Mouse (Mus musculus) thymus, postnatal 4 days (tissue): ENCODE measurements at regions not wholly inside any gene's neighbourhood (a gene's known extent, or its start where the extent isn't known, plus 50 kb on each side); places are given as distances from the start of the nearest gene placed in this dataset.

Source experiments
- DNase-seq: peaks from one replicate; pipeline ENCODE4 v3.0.0; 2021

DNA sequence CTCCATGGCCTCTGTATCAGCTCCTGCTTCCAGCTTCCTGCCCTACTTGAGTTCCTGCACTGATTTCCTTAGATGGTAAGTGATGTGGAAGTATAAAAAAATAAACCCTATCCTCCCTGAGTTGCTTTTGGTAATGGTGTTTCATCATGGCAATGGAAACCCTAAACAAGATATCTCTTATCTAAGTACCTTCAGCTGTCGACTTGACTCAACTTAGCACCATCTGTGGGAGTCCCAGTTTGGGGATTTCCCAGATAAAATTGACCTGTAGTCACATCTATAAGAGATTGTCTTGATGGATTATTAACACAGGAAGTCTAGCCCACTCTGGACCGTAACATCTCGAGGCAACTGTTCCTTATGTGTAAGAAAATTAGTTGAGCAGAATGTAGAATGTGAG, 570.2 kb upstream of the Gm10306 start:
- no peak for DNase-seq

DNA sequence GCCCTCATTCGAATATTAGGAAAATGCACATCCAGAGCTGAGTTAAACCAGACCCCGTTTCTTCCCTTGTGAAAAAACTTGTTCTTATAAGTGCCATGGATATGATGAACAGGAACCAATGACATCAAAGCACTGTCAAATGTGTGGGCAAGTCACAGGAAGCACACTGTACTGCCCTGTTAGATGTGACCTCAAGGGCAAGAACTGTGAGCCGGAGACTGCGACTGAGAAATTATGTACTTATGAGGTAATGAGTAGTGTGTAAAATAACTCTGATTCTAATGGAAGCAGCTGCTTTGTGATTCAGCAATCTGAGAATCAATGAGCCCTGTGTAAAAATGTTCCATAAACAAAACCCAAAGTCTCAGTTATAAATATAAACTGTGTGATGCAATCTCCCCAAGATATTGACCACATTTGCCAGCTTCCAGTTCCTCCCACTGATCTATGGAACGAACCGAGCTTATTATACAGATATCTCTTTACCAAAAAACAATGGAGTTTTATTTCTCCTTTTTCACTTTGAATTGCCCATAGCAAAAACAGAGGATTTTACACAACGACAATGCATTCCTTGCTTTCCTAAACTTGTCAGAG, 566.0 kb upstream of the Gm10306 start:
- DNase-seq: no peak

DNA sequence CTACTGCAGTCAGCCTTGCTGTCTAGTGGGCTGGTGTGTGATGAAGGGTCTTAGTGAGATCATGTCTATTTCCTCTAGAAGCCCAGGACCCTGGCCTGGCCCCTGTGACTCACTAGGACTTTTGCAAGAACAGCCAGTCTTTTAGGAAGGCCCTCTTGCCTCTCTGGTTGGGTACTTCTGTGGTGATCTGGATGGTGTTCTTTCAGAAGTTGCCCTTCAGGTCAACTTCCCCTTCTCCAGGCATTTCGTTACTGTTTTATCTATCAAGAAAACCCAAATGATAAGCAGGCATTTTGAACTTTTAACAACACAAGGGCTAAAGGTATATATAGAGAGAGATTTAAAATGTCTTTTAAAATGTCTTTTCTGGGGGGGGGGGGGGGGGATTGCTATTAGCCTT, 550.5 kb upstream of the Gm10306 start:
- DNase-seq: no peak

DNA sequence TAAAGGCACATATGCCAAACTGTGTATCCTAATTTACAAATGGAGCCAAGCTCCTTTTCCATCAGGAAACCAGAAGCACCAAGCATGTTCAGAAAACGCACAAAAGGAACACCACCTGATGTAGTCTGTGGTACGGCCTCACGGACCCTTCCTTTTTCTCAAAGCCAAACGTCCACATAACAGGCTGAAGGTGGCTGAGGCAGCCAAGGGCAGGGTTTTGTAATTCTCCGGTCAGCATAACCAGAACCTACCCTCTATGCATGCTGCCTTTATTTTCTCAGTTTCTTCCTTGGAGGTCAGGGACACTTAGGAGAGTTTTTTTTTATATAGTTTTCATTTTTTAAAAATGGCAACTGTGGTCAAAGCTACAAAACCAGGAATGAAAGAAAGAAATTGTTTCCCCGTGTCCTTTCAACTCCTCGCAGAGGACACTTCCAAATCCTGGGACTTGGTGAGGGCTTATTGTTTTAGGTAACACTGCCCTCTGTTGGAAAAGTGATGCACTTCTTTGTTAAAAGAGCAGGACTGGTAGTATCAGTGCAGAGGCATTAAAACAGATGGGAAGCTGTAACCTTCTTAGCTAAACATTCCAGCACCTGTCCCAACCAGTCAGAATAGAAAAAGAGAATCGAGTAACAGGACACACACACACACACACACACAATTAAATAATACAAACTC, 549.1 kb upstream of the Gm10306 start:
- DNase-seq: no peak

DNA sequence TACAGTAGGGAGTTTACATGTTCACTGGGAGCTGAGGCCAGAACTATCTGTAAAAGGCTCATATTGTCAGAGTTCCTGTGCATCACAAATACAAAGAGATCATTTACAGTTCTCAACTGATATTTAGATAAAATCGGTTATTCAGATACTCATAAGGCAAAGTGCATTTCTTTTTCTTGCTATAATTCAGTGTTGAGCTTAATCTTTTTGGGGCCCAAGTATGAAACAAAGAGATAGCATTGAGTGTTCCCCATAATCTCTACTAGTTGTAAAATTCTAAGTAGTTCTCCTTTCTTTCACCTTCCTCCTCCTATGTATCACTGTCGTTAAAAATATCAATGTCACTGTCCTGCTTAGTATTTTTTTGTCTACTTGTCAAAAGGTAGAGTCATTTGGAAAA, 540.6 kb upstream of the Gm10306 start:
- no peak for DNase-seq

DNA sequence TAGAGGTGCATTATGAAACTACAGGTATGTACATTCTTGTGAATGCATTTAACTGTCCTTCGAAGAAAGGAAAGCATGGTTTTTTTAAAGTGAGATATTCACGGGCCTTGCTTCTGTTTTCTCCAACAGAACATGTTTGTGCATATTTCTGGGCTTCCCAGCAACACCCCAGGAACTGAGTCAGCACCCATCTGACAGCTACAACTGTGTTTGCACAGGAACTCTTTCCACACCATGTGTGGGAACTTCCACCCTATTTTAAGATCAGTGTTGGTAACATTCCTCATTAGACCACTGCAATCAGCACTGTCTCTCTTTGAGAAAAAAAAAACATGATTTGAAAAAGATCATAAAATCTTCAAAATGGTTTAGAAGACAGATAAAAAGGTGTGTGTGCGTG, 538.6 kb upstream of the Gm10306 start:
- no peak for DNase-seq

DNA sequence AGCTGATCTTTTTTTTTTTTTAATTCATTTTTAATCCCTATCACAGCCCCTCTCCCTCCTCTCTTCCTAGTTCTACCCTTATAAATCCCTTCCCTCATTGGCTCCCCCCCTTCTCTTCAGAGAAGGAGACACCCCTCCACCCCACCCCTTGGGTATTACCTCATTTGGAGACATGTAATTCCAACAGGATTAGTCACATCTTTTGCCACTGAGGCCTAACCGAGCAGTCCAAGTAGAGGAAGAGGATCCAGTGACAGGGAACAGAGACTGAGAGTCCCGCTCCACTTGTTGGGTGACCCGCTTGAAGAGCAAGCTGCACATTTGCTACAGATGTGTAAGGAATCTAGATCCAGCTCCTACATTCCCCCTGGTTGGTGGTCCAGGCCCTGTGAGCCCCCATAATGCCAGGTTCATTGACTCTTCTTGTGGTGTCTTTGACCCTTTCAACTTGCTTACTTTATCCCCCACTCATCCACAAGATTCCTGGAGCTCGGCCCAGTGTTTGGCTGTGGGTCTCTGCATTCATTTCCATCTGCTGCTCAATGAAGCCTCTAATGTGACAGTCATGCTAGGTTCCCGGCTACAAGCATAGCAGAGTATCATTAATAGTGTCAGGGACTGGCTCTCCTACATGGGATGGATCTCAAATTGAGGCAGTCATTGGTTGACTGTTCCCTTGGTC, 506.6 kb upstream of the Gm10306 start:
- DNase-seq: no peak

DNA sequence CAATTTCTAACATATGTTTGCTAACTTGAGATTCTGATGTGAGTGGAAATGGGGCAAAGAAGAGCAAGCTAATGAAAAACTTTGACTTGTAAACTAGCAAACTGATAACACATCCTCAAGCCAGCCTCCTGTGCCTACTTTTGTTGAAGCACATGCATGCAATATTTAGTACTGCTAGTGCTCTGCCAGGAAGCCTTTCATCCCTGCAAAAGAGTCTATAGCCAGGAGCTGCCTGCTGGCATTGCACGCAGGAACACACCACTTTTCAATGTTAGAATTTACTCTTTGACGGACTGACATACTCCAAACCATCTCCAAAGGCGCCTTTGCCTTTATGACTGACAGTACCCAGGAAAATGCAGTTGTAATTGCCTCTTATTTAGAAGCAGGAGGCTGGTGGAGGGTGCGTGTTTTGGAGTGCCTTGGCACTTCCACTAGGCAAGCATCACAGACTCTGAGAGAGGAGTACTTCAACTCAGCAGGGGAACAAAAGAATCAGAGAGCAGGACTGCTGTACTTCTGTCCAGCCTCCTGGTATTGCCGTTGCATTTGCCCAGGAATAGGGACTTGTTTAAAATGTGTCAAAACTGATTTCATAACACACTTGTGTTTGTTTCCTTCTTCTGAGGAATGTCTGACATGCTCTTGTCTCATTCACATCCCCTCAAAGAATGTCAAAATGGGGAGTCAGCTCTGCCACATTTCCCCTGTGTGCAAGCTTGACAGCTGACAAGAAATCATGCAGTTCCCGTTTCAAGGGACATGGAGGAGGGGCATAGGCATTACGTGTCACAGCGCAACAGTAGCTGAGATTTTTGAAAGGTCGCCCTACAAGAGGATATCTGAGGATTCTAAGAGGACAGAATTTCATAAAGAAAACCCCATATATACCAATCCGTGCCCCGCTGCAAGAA, 503.8 kb upstream of the Gm10306 start:
- no peak for DNase-seq

DNA sequence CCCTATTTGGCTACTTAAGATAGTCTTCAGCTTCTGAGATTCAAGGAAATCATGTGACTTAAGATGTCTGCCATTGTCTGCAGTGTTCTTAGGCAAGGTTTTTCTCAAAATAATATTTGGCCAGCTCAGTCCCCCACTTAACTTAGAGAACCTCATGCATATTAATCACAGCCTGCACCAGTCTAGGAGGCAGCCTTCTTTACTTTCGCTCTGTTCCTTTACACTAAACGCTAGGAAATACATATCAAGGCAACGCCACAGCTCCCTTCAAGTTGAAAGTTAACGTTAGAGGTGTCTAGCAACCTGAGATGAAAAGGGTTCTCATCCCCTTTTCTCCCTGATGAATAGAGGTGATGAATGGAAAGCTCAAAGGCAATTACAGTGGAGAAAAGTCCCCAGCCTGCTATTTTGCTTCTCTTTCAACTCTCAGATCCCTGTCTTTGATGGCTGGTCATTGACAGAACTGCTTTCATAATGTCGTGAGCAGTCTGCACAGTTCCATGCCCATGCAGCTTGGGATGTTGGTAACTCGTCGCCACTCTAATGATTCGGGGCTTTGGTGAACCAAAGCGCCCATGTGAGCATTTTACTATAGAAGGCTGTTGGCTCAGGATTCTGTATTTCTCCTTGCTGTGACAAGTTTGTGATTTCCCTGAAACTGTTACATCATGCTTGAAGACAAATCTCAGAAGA, 483.0 kb upstream of the Gm10306 start:
- no peak for DNase-seq

DNA sequence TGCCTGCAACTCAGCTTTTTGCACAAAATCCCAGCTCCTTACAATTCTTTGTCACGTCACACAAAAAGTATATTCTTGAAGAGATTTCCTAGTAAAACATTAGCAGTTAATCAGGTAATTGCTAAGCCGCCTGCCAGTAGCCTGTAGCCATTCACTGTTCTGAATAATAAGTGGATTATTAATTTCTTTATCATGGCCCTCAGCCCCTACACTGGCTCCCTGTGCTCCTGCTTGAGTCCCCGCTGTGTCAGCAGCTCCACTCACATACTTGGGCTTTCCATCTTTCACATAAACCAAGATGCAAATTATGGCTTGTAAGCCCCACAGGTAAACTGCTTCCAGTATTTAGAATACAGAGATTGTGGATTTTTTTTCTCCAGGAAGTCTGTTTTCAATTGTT, 473.5 kb upstream of the Gm10306 start:
- DNase-seq: no peak

DNA sequence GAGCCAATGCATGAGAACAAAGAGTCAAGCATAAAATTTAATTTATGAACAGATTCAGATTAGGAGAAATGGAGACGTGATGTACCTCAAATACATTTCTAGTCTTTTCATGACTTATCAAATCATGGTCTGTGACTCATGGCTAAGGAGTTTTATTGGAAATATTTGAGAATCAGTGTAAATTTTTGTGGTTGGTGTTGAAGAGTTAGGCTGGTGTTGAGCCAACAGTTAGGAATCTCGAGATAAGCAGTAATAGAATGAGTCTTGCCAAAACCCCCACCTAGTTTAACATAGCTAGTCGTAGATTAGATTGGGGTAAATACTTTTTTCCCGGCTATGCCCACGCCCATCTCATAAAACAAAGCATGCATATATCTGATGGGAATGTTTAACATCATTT, 462.0 kb upstream of the Gm10306 start:
- no peak for DNase-seq

DNA sequence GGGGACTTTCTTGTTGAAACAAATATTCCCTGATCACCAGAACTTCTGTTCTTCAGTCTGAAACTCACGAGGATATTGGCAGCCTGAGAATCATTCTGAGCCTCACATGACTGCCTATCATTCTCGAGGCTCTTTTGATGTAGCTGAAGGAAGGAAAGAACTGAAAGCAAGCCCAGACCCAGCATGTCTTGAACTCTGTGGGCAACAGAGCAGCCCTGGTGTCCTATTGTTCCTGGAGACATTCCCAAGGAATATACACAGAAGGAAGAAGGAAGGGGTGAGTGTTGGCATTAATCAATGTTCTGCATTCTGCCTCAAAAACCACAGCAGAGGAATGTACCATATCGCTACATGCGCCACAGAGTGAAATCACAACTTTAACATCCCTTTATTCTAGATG, 449.4 kb upstream of the Gm10306 start:
- DNase-seq: no peak

DNA sequence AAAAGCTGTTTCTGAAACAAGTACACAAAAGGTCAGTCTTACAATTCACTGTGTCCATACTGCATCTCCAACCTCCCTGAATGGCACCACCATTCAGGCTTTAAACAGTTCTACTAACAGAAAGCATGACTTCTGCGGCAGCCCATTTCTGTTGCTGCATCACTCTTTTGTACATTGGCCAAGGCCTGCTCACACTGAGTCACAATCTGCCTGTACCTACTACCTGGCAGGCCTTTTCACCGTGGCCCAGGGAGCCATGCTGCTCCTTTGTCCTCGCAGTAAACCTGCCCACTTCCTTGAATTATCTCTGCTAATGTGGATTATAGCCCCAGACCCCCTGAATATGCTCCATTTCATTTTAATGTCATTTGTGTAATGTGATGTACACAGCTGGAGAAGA, 439.5 kb upstream of the Gm10306 start:
- no peak for DNase-seq

DNA sequence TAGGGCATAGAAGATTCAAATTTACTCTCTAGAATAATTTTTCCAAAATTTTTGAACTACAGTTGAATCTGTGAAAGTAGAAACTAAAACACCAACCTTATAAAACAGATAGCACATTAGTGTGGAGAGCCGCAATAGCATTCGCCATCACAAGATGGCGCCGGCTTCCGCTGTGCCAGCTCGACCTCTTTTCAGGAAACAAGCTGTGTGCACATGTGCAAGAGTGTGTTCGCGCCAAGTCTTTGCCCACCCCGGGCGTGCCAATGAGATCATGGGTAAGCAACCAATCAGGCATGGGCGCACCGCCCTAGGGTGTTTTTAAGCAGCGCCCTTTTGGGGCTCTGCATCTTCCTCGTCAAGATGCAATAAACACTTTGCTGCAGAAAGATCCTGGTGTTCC, 432.2 kb upstream of the Gm10306 start:
- peak; percentile 11 for DNase-seq

DNA sequence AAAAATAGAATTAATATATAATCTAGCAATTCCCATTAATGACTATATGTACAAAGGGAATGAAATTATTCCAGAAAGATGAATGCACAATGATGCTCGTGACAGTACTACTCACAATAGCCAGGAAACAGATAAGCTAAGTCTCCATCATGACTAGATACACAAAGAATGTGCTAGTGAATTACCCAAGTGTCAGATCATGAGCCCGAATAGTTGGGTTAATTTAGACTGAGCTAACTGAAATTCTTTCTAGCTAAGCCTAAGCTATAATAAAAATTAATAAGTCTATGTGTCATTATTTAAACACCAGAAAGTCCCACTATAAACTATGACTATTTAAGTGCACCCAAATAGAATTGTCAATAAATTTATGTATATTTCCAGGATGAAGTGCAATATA, 418.4 kb upstream of the Gm10306 start:
- DNase-seq: no peak

DNA sequence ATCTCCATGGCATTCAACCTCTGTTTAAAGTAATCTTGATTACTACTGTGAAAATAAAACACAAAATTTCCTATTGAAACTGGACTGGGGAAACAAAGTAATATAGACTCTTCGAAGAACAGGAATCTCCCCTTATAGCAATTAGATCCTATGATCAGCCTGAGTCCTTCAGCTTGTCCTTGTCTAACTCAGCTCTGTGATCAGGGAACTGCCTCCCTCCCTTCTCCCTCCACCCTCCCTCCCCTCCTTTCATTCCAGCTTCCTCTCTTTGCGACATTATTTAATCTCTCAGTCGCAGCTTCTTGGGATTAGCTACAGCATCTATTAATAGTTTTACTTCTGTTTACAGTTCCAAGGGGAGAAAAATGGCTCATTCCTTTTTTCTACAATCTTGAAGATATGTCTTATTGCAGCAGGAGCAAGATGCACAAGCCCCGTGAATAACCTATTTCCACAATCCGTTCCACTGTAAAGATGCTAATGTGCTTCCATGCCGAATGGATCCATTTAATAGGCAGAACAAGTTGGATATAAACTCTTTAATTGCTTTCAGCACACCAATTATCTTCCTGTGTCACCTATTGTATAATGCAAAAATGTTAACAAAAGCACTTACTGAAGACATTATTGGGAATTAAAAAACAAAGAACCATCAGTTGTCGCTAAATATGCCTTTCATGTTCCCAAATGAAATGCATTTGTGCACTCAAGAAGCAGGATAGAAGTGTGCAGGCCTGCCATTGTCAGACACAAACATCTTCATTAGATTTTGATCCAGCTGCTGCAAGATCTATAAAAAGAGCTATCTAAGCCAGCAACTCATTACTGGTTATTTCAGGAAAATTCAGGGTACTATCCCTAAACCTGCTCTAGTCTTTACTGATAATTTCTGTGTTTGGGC, 411.2 kb upstream of the Gm10306 start:
- no peak for DNase-seq

DNA sequence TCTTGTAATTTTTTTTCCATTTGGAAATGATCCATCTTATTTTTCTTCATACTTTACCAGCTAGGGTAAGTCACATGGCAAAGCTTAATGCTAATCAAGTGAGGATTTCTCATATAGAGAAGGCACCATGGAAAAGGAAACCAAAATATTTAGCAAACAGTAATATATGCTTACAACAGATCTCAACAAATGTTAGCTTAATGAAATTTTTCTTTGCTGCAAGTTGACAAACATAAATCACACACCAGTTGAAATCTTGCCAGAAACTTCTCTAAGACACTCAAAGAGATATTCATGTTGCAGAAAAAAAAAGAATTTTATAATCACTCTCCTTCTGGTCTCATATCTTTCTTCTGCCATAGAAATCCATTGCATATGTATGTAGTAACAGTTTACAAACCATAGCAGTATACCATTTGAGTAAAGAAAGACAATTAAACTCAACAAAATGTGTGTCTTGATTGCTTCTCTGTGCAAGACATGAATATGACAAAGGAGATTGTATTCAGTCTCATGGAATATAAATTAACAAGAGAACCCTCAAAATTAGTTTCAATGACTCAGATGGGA, 408.3 kb upstream of the Gm10306 start:
- DNase-seq: no peak

DNA sequence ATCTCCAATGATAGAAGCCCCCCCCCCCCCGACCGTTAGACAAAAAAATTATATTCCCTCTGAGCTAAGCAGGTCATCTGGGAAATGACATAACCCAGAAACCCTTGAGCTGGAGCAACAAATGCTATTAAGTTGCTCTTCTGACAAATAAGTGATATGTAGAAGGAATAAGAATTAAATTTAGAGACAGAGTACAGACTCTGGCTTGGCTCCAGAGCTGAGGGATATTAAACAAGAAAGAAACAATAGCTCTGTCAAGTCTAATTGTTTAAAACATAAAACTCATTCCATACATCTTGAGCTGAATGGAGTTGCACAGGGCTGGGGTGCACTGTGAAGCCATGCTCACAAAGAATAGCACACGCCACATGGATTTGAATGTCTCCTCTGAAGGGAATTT, 407.3 kb upstream of the Gm10306 start:
- DNase-seq: no peak

DNA sequence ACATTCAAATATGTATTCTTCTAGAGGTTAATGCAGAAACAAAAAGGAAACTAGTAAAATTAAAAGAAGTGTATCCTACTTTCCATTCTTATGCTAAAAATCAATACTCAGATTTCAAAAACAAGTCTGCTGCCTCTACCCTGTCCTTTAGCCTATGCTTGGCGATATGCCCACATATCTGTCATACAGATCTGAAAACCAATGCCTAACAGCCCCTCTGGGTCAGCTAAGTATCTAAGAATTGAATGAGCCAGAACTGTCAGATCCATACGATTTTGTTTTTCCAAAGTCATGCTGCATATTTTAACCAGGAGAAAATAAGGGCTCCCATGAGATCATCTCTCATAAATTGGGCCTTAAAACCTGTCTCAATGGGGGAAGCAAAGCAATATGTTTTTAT, 395.7 kb upstream of the Gm10306 start:
- DNase-seq: no peak

DNA sequence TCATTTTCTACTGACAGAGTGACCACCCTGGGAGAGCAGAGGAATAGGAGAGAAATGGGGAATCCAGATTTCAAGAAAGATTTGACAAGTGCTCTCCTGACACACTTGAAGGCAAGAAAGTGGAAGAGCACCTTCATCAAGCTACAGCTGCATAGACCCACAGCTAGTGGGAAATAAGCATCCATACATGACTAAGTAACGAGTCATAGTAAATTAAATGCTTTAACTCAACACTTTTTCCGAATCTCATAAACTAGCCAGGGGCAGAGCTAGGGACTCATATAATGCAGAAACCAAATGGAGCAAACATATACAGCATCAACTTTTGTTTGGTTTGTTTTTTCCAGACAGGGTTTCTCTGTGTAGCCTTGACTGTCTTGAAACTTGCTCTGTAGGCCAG, 383.2 kb upstream of the Gm10306 start:
- no peak for DNase-seq

DNA sequence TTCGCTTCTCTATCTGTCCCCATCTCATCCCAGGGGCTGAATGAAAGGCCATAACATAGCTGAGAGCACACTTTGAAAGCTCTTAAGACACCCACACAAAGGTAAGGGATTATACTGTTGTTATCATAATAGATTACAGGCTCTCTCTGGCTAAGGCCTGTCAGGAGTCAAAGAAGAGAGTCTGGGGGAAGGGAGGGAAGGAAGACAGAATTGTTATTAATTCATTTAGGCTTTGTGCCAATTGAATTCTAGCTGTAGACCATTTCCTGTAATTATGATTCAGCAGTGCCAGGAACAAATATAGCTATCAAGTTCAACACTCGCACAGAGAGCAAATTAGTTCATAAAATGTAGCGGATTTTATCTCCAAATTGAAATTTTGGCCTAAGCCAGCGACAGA, 369.3 kb upstream of the Gm10306 start:
- DNase-seq: no peak

DNA sequence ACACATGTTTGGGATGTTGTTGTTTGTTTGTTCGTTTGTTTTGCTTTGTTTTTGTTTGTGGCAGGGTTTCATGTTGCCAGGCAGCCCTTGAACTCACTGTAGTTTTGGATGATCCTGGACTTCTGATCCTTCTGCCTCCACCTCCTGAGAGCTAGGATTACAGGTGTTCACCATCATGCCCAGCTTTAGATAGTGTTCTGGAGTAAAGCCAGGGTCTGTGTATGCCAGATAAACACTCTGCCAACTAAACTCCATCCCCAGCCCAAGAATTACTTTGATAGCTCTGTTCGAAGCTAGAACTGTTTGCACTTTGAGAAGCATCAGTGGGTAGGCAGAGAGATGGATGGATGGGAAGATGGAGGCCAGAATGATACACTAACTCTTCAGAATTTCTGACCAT, 368.0 kb upstream of the Gm10306 start:
- DNase-seq: no peak
